Mouse (Mus musculus): ENCODE data around the gene Zc3hc1.
"Not testable (repeated sequence)": the region's sequence is repeated elsewhere in the genome, so short reads cannot be mapped to it uniquely, and the experiment has no call there.

Gene Zc3hc1

DNA sequence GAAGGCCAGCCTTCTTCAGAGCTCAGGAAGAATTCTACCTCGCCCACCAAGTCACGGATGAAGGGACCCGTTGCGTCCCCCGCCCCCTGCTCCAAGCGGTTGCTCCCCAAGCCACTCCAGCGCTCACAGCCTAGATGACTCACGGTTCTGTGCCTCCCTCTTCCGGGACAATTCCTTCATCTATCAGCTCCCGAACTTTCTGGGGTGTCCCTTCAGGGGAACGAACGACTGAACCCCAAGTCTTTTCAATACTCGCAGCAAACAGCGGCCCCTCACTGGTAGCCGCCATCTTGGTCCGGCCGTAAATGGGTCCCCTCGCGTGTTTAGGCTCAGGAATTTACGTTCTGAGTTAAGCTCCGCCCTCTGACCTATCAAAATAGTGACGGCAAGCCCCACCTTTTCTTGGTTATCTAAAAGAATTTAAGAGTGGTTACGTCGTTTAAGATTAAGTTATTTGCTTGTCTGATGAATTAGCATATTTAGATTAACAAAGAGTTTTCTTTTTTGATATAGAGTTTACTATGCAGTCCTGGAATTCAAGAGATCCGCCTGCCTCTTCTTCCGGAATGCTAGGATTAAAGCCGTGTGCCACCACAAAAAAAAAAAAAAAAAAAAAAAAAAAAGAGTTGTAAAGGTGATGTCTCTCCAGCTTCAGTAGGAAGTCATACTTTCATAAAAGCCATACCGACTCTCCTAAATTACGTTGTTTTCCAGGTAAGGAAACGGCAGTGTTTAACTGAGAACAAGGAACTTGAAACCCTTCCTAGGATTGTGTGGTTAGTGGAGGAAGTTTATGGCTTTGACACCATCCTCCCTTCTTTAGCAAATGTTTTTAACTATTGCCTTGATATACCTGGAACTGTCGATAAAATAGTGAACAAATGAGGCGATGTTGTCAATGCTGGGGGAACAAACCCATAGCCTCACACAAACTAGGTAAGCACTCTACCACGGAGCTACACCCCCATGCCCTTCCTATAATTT, at the start of gene Zc3hc1:
Gene Zc3hc1 (minus strand): TSS at position 315 of the 984 bp plus-strand sequence.
- DNase-seq, result peak; percentile 73

- no peak for DNase-seq
Observed at GRCm38 (mm10) chr6:30439576-30439975, 48.7 kb upstream of the Zc3hc1 start.

DNA sequence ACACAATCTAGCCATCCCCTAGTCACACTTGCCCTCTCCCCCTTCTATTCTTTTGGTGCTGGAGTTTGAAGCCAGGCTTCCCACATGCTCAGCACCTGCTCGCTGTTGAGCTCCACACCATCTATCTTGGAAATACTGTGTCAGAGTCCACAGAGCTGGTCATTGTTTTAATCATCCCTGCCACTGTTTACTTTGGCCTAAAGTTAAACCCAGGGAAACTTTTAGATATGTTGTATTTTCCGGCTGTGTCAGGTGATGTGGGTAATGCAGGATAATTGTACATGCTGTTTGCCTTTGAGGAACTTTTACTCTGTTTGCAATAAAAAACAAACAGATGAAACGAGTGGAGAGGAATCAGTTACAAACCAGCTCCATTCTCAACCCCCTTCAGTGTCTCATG, 46.2 kb upstream of the Zc3hc1 start:
- DNase-seq, result no peak

DNA sequence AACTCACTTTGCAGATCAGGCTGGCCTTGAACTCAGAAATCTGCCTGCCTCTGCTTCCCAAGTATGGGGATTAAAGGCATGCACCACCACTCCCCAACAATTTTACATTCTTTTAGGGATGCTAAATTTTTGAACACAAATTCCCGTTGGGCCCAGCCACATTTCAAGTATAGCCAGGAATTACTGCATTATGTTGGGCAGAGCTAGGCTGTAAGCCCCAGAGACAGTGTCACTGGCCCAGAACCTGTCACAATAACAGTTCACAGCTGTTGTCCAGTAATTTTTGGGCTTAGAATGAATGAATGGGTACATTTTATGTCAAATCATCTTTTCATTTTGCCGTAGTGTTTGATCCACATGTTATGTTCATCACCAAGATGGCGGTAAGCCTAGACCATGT, 45.6 kb upstream of the Zc3hc1 start:
- DNase-seq, result no peak

DNA sequence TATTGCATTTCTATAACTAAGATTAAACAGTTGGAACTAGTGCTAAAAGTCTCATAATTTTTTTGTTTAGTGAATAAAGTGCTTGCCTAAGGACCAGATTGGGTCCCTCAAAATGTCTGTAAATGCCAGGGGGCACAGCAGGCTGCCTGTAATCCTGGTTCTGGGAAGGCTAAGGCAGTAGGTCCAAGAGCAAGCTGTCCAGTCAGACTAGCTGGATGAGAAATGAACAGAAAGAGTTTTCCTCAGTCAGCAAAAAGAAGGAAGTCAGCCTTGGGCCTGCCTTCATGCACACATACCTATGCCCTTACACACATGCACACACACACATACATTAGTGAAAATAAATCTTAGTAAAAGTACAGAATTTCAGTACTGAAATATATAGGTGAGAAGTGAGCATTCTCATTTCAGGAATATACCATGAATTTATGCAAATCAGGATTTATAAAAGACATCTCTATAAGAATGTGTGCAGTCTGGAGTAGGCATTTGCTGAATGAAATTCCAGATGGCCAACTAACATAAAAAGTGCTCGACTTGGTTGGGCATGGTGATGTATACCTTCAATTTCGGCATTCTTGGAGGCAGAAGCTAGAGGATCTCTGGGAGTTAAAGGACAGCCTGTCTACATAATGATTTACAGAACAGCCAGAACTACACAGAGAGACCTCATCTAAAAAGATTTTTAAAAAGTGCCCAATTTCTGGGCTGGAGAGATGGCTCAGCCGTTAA, 41.8 kb upstream of the Zc3hc1 start:
- DNase-seq, result no peak

DNA sequence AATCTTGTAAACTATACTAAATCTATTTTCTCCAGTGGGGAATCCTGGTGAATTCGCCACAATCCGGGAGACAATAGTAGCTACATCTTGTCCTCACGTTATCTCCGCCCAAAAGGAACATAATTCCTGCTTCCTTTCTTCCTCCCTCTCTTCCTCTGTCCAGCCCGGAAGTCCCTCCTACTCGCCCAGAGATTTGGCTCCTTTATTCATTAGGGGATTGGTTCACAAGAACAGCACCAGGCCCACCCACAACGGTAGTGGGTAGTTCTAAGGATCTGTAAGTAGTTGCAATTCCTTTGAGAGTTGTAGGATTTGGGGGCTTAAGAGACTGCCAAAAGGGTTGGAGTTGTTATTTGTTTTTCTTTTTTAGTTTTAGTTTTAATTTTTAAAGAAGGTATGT, 26.0 kb upstream of the Zc3hc1 start:
- DNase-seq, result no peak

DNA sequence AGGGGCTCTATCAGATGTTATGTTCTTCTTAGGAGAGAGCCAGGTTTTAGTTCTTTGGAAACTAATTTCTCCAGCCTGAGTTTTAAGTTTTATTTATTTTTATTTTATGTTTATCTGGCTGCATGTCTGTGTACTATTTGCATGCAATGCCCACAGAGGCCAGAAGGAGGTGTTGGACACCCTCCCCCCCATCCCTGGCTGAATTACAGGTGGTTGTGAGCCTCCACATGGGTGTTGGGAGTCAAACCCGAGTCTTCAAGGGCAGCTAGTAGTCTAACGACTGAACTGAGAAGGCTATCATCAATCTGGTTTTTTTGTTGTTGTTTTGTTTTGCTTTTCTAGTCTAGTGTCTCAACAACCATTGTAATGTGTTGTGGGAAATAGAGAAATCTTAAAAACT, 25.3 kb upstream of the Zc3hc1 start:
- DNase-seq, result no peak

- DNase-seq, result no peak
Observed at GRCm38 (mm10) chr6:30411311-30411710, 20.5 kb upstream of the Zc3hc1 start.

- DNase-seq, result no peak
Observed at GRCm38 (mm10) chr6:30409399-30410093, 18.7 kb upstream of the Zc3hc1 start.

DNA sequence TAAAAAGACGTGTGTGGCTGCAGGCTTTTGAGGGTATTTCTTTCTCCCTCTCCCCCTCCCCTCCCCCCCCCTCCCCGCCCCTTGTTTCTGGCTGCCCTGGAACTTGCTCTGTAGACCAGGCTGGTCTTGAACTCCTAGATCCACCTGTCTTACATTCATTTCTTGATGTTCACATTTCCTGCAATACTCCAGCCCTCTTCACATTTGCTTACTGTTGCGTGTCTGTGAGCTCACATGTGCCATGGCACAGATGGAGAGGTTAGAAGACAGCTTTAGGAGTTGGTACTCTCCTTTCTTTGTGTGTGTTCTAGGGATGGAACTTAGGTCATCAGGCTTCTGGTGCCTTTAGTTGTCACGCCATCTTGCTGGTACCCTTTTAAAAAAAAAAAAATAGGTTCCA, 17.4 kb upstream of the Zc3hc1 start:
- no peak for DNase-seq

DNA sequence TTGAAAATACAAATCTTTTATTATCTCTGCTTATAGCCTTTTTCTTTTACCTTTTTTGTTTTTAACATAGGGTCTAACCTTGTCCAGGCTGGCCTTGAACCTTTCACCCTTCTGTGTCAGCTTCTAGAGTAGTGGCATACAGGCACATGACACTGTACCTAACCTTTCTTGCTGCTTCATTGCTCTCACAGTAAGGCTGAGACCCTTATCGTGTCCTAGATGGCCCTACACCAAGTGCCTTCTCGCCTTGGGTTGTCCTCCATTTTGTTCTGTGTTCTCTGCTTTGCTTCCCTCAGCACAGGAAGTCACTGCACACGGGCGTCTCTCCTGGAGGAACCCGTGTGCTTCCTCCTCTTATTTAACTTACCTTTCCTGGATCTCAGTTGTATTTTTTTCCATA, 13.8 kb upstream of the Zc3hc1 start:
- no peak for DNase-seq

DNA sequence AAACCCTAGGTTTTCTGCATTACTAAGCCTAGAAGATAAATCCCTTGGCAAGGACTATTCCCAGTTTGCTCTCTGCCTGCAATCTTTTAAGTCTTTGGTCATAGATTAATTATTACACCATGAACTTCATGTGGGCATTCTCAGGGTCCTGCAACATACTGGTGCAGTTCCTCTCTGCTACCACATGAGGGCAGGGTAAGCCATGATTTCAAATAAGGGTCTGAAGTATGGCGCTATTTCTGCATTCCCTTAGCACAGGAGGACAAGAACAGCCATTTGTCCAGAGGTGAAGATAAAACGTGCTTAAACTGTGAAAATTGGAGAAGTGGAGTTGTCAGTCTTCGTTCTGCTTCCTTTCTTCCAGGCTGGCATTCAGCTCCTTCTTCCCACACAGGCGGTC, 12.6 kb upstream of the Zc3hc1 start:
- peak; percentile 67 for DNase-seq

GRCm38 (mm10) chr6:30402091-30402491, 11.3 kb upstream of the Zc3hc1 start:
- DNase-seq, result no peak

DNA sequence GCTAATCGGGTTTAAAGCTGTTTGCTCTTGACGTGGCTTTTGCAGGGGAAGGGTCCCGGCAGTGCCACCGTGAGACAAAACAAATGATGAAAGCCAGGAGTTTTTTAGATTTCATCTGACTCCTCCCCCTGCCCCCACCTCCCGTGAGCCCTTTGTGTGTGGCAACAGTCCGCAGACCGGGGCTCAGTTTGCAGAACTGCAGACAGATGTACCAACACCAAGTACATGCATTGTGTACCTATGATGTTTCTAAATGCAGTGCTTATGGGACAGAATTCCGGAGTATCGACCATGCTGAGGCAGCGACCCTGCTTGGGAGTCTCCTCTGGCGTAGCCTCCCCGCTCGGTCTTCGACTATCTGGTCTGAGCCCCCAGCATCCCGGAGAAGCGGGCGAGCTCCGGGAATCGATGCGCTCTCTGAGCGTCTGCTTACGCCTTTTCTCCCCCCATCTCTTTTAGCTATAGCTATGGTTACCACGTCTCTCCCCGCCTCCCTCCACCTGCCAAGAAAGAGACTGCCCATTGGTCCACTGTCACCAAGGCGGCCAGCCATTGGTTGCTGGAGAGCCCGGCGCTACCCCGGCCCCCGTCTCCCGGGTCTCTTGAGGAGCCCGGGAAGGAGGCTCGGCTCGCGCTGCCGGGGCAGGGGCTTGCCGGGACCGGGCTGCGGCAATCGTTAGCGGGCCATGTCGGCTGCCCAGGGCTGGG, 10.6 kb upstream of the Zc3hc1 start, which contains the start of gene Klhdc10:
Gene Klhdc10 (plus strand): TSS at position 561 of the 708 bp plus-strand sequence.
- peak; percentile 100 for DNase-seq

DNA sequence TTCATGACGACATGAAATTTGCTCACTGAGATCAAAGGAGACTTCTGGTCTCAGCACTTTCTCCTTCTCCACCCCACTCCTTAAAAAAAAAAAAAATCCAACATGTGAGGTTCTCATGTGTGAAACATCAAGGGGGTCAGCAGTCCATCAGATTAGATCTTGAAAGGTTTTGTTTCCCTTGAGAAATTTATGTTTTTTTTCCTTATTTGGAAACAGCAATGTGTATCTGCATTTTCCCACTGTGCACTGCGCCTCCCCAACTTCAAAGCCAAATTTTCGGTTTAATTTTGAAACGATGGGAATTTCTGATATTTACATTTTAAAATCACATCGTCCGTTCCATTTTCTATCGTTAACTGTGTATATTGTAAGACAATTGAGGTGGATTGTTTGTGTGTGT, 9.9 kb upstream of the Zc3hc1 start:
- no peak for DNase-seq

DNA sequence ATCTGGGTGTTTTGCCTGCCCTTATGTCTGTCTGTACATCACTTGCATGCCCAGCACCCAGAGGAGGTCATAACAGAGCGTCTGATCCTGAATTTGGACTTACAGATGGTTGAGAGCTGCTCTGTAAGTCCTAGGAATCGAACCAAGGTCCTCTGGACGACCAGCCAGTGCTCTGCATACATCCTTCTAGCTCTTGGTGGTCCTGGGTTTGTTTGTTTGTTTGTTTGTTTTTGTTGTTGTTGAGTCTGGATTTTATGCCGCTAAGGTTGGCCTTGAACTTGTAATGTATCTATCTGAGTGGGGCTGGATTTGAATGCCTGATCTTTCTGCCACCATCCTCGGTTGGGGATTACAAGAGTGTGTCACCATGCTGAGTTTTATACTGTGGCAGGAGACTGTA, 9.3 kb upstream of the Zc3hc1 start:
- no peak for DNase-seq

DNA sequence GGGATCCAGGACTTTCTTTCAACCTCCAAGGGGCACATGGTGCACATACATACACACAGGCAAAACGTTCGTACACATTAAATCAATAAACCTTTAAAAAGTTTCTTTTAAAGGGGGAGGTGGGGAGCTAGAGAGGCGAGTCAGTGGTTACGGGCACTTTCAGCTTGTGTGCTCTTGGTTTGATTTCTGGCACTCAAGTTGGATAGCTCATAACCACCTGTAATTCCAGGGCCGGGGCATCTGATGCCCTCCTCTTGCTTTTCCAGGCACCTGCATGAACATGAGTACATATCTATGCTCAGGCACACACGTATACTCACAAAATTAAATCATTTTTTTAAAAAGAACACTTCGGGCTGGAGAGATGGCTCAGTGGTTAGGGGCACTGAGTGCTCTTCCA, 1.2 kb upstream of the Zc3hc1 start:
- DNase-seq, result no peak

GRCm38 (mm10) chr6:30390271-30390670, 557 bp downstream of the Zc3hc1 start:
- not testable (repeated sequence) for DNase-seq

- no peak for DNase-seq
Observed at GRCm38 (mm10) chr6:30381116-30381515, 9.7 kb downstream of the Zc3hc1 start.

- DNase-seq, result no peak
Observed at GRCm38 (mm10) chr6:30375791-30376190, 15.0 kb downstream of the Zc3hc1 start.

DNA sequence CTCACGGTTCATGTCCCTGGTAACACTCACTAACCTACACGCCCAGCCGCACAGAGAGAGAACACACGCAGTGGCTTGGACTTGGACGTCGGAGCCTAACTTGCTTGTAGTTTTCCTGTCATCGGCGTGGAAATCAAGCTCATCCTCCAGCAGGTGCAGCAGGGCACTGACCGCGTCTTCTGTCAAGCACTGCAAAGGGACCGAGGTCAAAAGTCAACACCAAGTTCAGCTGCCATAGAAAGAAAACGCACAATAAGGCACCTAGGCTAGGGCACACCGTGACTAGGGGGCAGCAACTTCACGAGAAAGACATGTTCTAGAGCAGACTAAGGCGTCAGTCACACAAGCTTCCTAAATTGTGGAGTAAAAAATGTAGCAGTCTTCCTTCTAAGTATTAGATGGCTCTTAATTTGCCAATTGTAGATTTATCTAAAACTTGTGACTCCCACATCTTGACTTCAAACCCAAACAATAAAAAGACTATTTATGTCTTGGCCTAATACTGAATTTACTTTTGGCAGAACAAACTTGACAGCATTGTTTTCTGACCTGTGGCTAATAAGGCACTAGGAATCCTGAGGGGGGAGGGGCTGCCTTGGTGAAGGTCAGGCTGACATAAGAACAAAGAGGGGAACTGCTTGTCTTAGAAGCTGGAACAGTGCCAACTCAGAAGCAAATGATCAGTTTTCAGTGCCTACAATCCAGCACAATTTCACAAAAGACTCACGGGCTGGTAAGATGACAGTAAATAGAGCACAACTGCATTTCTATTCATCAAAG, 15.9 kb downstream of the Zc3hc1 start:
- DNase-seq, result no peak

Data from right cerebral cortex, postnatal 25 days (tissue).